Mouse (Mus musculus): Measurements from ENCODE around the gene Vmn1r55.
"Not testable (repeated sequence)": the region's sequence is repeated elsewhere in the genome, so short reads cannot be mapped to it uniquely, and the experiment has no call there.

The Vmn1r55 gene

DNA sequence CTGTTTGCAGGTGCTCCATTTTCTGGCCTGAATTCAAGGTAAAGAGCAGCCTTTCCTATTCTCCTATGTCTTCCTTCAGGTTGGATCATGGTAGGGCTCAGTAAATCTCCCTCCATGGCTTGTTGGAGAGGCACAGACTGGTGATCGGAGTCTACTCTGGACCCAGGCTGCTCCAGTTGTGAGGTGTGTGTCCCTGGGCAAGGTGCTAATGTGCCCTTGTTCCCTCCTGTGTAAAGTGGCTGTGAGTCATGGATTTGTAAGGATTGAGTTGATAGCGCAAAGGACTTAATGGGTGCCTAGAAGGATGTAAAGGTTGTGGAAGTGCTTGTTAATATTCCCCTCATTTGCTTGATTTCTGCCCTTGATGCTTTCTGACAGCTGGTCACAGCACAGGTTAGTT lies 67.5 kb downstream of the Vmn1r55 start:
- no peak for DNase-seq (ENCODE audit: low read depth, low spot score)

DNA sequence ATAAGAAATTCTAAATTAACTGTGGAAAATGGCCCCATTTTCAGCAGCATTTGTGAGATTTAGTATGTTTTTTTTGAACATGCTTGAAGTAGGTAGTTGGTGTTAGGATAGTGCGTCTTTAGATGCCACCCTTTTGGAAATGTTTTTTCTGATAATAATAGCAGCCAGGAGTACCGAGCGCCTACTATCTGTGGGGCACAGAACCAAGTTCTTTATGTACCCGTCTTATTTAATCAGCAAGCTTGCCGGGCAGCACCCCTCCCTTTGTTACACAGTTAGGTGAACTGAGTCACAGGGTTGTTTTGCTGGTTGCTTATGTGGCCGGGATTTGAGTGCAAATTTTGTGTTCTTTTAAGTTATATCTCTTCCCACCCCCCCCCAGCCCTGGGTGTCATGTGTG lies 68.2 kb downstream of the Vmn1r55 start:
- DNase-seq (ENCODE audit: low read depth, low spot score) = no peak

DNA sequence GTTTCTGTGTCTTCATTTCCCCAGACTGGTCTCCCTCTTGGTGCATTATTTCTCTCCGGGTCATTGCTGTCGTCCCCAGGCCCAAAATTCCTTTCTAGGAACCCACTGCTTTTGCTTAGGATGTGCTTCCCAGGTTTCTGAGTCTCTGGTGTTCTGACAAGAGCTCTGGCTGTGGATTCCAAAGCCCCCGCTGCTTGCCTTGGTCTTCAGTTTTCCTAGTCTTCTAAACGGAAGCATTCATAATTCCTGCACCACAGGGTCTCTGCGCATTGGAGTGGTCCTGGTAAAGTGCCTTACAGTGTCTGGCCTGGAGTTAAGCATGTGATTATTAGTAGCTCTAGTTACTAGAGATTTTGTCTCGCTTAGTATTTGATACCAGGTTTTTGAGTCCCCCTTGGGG lies 68.7 kb downstream of the Vmn1r55 start:
- DNase-seq (ENCODE audit: low read depth, low spot score) = no peak

GRCm38 (mm10) chr7:5080010-5080751 lies 69.3 kb downstream of the Vmn1r55 start, which contains the start of gene Epn1:
Epn1 (plus strand) TSS chr7:5080235.
- peak; percentile 99 for DNase-seq (ENCODE audit: low read depth, low spot score)

DNA sequence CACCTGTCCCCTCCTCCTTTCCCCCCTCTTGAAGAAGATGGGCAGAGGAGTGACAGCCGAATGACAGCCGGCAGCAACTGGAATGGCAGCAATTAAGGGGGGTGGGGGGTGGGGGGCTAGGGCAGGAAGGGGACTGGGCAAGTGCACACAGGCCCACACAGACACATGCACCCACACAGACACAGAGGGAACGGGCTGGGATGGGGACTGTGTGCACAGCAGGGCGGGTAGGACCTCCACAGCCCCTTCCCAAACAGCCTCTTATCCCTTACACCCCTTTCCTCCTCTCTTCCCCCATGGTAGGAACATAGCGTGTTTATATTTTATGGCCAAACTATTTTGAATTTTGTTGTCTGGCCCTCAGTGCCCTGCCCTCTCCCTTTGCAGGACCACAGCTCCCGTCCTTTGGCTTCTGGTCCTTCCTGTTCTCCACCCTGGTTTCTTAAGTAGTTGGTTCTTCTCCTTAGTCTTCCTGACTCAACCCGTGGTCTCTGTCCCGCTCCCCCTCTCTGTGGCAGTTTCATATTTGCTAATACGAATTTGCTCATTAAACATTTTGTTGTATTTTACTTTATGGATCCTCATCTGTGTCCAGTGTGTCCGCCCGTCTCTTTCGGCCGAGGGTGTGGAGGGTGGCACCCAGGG lies 70.0 kb downstream of the Vmn1r55 start:
- not testable (repeated sequence) for DNase-seq (ENCODE audit: low read depth, low spot score)

All from CD4-positive, CD25-positive, alpha-beta regulatory T cell, adult 2 months (primary cell).